Mouse (Mus musculus) MEL-GATA-1-ER (cell line): ENCODE measurements around the gene Cnn3.
A peak's percentile ranks its signal among the peaks of the same experiment; 100 is the strongest.

ENCODE experiments used
- DNase-seq: peaks from one replicate; pipeline ENCODE4 v3.0.0-alpha.2; 2012; ENCODE audit warnings: low read depth; ENCODE audit errors: extremely low read depth

The Cnn3 gene

GRCm38 (mm10) chr3:121418251-121418601 is 8.1 kb upstream of the Cnn3 start:
- no peak for DNase-seq

- no peak for DNase-seq
These were observed 7.4 kb upstream of the Cnn3 start for GRCm38 (mm10) chr3:121418850-121419435.

GRCm38 (mm10) chr3:121422405-121422804 is 3.9 kb upstream of the Cnn3 start:
- DNase-seq: no peak

GRCm38 (mm10) chr3:121426621-121427519 is 573 bp downstream of the Cnn3 start:
- DNase-seq: no peak

- no peak for DNase-seq
These were observed 1.2 kb downstream of the Cnn3 start for GRCm38 (mm10) chr3:121427520-121427908.

- DNase-seq: no peak
These were observed 1.9 kb downstream of the Cnn3 start for GRCm38 (mm10) chr3:121428230-121428629.

GRCm38 (mm10) chr3:121428696-121429259 is 2.5 kb downstream of the Cnn3 start:
- DNase-seq: no peak

GRCm38 (mm10) chr3:121429469-121429868 is 3.2 kb downstream of the Cnn3 start:
- no peak for DNase-seq

GRCm38 (mm10) chr3:121430289-121430936 is 4.1 kb downstream of the Cnn3 start:
- no peak for DNase-seq

GRCm38 (mm10) chr3:121433359-121433758 is 7.1 kb downstream of the Cnn3 start:
- no peak for DNase-seq

- DNase-seq: no peak
These were observed 7.8 kb downstream of the Cnn3 start for GRCm38 (mm10) chr3:121433968-121434533.

GRCm38 (mm10) chr3:121435296-121435695 is 9.0 kb downstream of the Cnn3 start:
- DNase-seq: no peak

GRCm38 (mm10) chr3:121437070-121437469 is 10.8 kb downstream of the Cnn3 start:
- DNase-seq: no peak

- no peak for DNase-seq
These were observed 11.7 kb downstream of the Cnn3 start for GRCm38 (mm10) chr3:121437996-121438395.

GRCm38 (mm10) chr3:121439623-121440161 is 13.4 kb downstream of the Cnn3 start:
- DNase-seq: no peak

GRCm38 (mm10) chr3:121441504-121441903 is 15.2 kb downstream of the Cnn3 start:
- no peak for DNase-seq

- no peak for DNase-seq
These were observed 16.0 kb downstream of the Cnn3 start for GRCm38 (mm10) chr3:121442288-121442687.

GRCm38 (mm10) chr3:121443861-121444271 is 17.6 kb downstream of the Cnn3 start:
- no peak for DNase-seq

- DNase-seq: no peak
These were observed 18.1 kb downstream of the Cnn3 start for GRCm38 (mm10) chr3:121444414-121444813.

- peak; percentile 16 for DNase-seq
These were observed 20.2 kb downstream of the Cnn3 start for GRCm38 (mm10) chr3:121446454-121446853.

GRCm38 (mm10) chr3:121448029-121448468 is 21.8 kb downstream of the Cnn3 start:
- DNase-seq: no peak
